Mouse (Mus musculus) retina, postnatal 7 days (tissue): ENCODE data around the gene Mybl2.

Experiments
- DNase-seq: peaks from one replicate; pipeline ENCODE4 v3.0.0-alpha.2; 2012; ENCODE audit warnings: low read depth, low spot score

Mybl2 gene

GRCm38 (mm10) chr2:163110706-163111105 lies 56.2 kb downstream of the Mybl2 start:
- no peak for DNase-seq

DNA sequence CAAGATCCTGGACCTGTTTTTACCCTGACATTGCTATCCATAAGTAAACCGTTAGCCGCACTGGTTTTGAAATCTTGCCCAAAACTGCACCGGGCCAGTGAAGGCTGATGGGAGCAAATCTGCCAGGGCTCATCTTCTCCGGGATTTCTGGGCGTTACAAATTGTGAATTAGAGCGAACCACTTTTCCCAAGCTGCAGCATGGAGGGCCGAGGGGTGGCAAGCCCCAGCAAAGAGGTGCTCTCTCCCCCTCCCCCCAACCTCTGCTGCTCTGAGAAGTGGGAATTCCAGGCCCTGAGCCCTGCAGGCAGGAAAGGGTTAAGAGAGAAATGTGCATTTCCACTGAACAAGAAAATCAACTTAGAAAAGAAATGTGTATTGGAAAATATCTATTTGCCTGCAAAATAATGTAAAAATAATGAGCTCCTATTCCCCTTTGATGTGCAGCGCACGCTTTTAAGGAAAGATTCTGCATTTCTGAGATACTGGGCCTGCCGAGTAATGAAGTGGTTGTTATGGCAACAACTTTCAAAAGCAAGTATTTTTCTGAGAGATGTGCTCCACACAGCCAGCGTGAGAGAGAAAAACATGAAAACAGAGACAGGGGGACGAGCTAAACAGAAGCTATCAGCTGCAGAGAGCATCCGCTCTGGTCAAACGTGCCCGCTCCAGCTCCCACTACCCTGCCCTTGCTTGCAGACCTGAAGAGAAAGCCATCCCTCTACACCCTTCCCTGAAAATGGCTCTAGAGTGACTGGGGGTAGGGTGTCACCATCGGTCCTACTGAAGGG lies 57.1 kb downstream of the Mybl2 start:
- DNase-seq, result no peak

GRCm38 (mm10) chr2:163120626-163121352 lies 66.3 kb downstream of the Mybl2 start:
- DNase-seq, result no peak

DNA sequence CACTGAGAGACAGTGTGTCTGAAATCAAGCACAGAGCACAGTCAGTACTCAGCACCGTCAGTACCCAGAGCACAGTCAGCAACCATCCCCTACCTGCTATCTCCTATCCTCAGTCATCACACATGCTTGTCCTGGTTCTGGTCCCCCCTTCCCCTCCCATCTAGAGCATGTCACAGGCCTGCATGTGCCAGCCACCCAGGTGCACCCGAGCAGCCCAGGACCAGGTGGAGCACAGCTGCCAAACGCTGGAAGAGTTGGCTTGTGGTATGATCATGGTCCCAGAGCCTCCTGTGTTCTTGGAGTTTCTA lies 66.8 kb downstream of the Mybl2 start:
- DNase-seq, result no peak

GRCm38 (mm10) chr2:163122319-163122718 lies 67.8 kb downstream of the Mybl2 start:
- DNase-seq, result peak; percentile 71

GRCm38 (mm10) chr2:163123496-163123895 lies 69.0 kb downstream of the Mybl2 start:
- no peak for DNase-seq

GRCm38 (mm10) chr2:163130837-163131236 lies 76.3 kb downstream of the Mybl2 start:
- DNase-seq, result no peak

- no peak for DNase-seq
Measured at GRCm38 (mm10) chr2:163132314-163132713, 77.8 kb downstream of the Mybl2 start.
